Mouse (Mus musculus) brain, embryonic 18.5 days (tissue): ENCODE data around the gene Tbc1d20.

Experiments used
- DNase-seq: peaks from one replicate; pipeline ENCODE4 v3.0.0-alpha.2; 2012; ENCODE audit warnings: low read depth, low spot score

The Tbc1d20 gene

GRCm38 (mm10) chr2:152359616-152360015 is 66.0 kb downstream of the Tbc1d20 start:
- DNase-seq, result no peak

GRCm38 (mm10) chr2:152360271-152360775 is 66.7 kb downstream of the Tbc1d20 start:
- no peak for DNase-seq

GRCm38 (mm10) chr2:152361193-152361592 is 67.6 kb downstream of the Tbc1d20 start:
- no peak for DNase-seq
